Mouse (Mus musculus) thymus, postnatal 36 days (tissue): ENCODE measurements around the gene Fam53b.
A peak's percentile ranks its signal among the peaks of the same experiment; 100 is the strongest.

ENCODE experiments used
- DNase-seq, 2 experiments: peaks; one replicate each; pipeline ENCODE4 v3.0.0; 2022; ENCODE audit warnings: mixed read lengths in 2 of 2

The Fam53b gene

DNA sequence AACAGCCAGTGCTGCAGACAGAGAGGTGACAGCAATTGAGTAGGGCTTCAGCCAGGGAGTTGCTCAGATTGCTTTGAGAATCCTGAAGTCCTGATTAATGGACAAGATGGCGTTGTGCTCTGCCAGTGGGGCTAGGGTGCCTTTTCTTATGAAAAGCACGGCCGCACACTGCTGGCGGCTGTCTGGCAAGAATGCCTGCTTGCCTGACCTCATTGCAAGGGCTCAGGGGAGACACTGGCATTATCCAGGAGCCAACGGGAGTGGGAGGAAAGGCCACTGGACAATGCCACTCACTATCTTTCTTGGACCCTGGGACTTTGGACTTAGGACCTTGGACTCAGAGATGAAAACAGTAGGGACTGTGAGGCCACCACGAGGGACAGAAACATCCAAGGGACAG lies 80.2 kb downstream of the Fam53b start:
- no peak for DNase-seq

DNA sequence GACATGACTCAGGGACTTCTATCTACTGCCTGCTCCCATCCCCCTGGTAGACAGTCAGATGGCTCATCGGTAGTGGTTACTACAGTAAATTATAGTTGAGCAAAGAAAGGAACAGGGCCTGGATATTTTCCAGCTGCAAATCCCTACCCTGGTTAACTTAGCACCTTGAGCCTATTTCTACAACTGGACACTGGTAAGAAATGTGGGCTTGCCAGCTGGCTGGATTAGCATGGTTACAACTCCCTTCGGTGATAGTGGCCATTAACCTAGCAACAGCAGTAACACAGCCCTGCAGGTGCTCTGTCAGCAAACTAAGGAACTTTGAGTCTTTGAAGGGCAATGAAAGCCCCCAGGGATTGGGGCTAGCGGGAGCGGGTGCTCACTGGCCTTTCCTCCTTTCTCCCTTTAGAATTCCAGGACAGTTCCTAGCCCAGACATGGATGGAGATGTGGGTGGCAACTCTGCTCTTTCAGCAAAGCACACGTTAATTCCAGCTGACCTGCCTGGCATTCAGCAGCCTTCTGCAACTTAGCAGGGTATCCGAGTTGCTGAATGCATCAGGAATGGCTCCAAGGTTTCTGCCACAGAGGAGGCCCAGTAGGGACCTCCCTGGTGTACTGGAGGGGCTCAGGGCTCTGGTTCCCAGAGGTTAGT lies 81.4 kb downstream of the Fam53b start:
- no peak for DNase-seq

DNA sequence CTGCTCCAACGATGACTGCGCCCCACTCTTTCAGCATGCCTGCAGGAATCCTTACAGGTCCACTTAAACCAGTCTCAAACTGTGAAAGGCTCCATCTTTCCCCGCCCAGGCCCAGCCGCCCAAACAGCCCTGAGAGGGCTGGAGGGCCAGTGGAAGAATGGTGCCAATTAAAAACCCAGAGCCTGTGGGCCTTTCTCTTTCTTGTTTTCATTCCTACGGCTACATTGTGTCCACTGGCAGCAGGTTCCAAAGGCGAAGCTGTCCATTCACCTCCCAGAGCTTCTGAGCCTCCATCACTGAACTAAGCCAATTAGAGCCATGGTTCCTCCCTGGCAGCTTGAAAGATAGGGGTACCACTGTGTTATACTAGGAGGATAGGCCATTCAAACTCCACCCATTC lies 82.1 kb downstream of the Fam53b start:
- no peak for DNase-seq

DNA sequence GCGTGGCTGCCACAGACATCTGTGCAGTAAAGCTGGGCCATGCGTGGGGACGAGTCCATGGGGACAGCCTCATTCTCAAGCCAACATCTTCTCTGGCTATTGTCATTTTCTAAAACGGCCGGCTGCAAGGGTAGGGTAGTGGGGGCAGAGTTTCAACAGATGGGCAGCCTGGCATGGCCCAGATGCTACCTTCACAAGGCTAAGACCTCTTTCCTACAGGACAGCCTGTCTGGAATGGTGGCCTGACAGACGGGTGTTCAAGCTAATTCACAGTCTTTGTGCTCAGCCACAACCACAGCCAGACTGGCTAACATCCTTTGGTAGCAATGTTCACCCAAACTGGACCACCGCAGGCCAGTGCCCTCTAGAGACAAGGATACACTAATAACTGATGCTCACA lies 83.2 kb downstream of the Fam53b start:
- DNase-seq, result no peak

DNA sequence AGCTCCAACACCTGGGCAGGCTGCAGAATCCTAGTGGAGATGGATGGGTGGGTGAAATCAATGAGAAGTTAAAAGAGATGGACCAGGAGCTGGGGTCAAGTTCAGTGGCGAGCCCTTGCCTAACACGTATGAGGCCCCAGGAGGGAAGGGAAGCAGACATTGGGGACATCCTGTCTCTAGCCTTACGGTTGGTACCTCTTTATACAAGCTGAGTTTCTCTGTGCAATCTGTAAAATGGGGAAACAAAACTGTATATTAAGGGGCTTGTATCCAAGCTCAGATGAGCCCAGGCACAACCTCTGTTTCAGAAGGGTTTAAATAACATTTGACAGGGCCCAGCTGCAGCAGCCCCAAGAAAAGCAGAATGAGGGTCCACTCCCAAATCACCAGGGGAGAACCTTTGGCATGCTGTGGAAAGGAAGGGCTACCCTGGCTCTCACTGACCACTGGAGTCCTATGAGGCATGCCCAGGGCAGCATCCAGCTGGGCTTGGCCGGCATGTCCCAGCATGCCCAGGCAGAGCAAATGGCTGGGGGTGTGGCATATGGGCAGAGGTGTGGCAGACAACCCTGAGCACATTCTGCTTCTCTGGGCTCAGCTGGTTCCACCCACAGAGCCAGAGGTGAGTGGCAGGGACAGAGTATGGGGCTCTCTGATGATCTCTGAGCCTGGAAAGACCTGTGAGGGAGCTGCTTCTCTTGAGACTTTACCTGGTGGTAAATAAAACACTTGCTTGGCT lies 84.4 kb downstream of the Fam53b start:
- DNase-seq, result no peak

DNA sequence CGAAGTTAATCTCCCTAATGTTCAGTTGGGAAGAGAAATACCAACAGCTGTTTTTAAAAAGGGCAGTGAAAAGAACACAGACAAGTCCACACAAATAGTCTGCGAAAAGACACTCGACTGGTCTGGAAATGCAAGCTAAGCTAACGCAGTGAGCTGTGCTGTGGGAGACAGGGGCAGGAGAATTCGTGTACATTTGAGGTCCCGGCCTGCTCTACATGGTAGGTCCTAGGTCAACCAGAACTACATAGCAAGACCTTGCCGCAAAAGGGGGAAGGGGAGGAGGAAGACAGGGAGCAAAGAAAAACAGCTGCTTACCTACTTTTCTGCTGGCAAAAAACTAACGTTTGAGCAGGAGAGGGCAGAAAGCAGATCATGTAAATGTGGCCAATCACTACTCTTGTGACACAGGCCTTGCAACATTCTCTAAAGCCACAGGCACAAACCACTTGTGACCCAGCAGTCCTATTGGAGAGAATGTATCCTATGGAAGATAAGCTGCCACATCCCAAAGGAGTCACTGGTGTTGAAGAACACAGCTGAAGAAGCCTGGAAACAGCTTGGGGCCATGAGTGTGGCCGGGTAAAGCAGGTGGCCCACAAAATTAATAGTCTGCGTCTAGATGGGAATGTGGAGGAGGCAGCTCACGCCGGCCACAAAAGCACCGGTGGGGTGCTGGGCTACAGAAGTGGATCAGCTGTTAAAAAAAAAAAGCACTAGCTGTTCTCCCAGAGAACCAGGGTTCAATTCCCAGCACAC lies 87.4 kb downstream of the Fam53b start:
- no peak for DNase-seq

DNA sequence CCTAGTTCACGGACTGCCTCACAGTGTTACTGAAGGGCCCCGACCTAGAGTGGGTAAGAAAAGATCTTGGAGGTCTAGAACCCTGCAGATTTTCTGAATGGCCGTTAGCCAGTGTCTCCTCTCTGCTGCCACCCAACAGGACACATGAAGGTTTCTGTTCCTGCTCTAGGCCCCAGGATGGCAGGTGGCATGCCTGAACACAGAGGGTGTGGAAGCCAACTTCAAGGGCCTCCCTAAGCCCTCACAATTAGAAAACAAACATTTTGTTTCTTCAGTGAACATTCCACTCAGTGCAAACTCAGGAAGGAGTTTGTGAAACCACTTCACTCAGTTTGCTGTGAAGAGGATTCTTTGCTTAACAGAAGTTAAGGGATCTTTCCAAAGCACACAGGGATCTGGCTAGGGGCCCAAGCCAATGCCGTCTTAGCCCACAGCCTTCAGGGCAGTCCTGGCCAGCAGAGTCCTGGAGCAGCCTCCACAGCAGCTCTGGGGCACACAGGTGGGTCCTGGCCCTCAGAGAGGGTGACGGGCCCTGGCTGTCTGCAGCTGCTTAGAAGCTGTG lies 89.1 kb downstream of the Fam53b start:
- DNase-seq, result no peak

DNA sequence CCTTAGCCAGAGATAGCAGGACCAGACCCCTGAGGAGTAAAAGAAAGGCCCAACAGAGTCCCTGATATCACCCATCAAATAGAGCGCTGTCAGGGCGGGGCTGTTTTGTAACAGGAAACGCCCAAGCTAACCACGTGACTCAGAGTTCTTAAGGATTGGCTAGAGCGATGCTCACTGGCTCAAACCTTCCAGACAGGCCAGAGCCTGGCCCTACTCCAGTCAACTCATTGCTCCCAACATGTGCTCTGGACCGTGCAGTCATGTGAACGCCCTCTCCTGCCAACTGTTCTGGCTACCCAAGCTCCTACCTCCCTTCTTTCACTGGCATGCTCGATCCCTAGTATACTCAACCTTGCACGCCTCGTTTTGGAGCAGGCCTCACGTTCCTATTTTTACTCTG lies 89.8 kb downstream of the Fam53b start:
- no peak for DNase-seq

DNA sequence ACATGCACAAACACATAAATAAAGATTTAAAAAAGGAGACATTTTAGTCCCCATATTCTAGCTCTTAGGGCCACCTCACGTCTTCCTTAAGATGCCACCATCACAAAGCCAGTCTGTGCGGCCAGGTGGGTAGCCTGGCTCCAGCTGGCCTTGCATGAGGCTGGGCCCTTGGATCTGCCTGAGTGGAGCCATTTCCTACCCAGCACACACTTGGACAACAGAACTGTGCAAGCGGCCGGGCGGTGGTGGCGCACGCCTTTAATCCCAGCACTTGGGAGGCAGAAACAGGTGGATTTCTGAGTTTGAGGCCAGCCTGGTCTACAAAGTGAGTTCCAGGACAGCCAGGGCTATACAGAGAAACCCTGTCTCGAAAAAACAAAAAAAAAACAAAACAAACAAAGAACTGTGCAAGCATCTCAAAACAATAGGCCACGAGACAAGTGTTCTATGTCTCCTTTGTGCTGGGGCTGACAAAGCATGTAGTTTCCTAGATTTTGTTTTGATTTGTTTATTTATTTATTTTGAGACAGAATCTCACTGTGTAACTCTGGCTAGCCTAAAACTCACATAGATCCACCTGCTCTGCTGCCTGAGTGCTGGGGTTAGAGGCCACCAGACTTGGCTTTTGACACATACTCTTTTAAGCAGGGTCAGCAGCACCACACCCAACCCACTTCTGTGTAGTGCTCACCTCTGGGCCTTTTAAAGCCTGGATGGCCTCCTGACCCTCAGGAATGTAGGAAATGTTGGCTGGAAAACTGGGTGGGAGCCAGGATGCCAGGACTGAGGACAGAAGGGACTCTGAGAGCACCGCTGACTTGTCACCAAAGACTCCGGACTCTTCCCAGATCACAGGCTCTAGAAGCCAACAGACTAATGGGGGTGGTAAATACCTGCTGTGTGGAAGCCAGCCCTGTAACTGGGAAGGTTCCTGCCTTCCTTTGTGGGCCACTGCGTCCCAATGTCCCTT lies 91.0 kb downstream of the Fam53b start:
- no peak for DNase-seq

DNA sequence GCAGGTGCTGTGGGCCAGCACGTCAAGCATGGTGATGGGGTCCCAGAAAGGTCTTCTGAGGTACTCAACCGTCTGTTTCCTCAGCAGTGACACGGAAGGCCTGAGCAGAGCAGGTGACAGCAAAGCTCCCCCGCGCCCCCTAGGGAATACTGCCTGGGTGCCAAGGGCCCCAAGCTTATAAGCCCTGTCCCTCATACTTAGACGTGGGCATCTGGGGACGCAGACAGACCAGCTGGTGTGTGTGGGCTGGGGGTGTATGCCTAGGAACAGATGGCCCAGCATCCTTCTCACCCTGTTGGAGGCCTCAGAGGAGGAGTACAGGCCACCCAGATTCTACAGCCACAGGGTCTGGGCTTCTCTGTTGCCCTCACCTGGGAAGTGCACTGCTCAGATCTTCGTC lies 93.1 kb downstream of the Fam53b start:
- DNase-seq, result no peak

DNA sequence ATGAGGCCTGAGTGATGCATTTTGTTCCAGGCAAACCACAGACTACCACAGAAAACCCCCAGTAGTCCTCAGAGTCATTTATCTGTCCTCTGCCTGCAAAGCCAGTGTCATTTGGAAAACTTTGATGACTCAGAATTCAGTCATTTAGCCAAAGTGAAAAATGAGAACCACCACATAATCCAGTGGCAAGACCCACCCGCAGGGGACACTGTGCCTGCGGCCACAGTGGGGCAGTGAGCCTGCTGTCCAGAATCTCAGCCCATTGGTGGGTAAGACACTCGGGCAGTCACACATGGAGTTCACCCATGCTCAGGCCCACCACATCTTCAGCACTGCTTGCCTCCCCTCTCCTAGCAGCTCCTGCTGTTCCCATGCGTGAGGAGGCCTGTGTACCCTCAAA lies 94.1 kb downstream of the Fam53b start:
- no peak for DNase-seq

DNA sequence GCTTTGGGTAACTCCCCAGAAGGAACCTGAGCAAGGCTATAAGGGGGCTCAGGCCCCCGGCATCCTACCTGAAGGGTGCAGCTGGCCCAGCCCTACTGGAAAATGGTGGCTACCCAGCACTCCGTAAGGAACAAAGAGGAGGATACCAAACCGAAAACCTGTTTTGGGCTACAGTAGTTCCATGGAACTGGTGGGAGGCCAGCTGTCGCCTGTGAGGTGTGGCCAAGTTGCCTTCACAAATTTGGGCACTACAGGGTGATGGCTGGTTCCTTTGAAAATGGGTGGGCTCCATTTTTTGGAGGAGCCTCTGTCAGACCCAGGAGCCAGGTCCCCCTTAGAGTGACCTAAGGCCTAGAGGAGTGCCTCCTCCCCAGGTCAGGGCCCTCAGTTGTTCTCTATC lies 98.4 kb downstream of the Fam53b start:
- no peak for DNase-seq

DNA sequence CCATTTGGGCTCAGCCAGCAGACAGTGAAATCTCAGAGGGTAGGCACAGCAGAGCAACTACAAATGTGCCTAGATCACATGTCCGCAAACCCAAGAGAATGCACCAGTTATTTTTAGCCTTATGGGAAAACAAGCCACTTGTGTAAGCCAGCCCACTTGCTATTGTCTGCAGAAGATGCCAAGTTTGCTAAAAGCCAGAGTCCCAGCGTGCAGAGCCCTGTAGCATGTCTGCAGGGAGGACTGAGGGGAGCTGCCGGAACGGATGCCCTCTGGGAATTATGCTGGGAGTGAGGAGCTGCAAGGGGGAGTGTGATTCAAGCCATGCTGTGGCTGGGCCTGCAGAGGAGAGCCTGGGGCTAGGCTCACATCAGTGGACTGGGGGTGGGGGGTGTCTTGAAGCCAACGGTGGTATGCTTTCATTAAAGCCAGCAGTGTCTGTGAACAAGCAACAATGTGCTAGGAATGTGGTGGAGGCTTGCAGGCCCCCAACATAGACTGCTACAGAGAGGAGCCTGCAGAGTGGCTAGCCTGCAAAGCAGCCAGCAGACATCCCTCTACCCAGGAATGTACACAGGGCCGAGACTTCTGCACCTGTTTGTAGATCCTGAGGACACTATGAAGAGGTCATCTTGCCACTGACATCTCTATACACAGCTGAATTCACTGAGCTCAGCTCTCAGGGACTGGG lies 99.3 kb downstream of the Fam53b start:
- DNase-seq, result no peak

DNA sequence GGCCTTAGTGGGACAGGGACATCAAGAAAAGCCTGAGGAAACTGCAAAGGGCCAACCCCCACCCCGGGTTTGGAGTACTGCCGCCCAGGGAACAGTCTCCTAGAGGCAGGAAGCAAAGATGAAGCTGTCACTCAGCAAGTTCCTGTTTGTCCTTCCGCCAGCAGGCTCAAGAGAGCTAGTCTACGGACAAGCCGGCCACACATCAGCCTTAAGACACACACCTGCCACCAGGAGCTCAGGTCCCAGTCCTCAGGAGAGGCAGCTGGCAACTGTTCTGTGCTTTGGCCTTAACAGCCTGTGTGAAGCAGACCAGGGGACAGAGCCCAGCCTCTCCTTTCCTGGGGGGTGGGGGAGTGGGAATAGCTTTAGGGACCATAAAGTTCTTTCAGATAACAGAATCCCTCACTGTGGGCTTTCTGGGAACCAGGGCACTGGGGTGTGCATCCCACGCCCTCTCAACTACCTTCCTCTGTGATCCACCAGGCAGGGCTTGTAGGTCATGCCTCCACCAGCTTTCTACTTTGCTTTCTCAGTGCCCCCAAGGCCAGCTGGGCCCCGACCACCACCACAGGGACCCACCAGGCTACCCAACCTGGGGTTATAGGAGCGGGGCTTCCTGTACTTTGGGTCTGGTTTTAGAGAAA lies 100.1 kb downstream of the Fam53b start:
- DNase-seq, result no peak

DNA sequence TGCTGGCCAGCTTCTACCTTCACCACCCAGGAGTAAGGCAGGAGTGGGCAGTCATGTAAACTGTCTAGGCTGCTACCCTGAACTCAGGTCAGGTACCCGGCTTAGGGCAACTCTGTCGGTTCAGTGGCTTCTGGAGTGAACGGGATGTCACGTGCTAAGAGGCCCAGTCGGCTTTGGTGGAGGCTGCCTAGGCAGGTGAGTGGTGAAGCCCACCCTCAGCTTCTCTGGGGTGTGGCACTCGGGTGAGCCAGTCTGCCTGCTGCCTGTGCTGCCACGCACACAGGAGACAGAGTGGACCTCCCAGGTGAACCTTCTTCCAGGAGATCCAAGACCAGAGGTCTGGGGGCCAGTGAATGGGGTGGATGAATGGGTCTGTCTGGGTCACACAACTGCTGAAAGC lies 100.7 kb downstream of the Fam53b start:
- no peak for DNase-seq

DNA sequence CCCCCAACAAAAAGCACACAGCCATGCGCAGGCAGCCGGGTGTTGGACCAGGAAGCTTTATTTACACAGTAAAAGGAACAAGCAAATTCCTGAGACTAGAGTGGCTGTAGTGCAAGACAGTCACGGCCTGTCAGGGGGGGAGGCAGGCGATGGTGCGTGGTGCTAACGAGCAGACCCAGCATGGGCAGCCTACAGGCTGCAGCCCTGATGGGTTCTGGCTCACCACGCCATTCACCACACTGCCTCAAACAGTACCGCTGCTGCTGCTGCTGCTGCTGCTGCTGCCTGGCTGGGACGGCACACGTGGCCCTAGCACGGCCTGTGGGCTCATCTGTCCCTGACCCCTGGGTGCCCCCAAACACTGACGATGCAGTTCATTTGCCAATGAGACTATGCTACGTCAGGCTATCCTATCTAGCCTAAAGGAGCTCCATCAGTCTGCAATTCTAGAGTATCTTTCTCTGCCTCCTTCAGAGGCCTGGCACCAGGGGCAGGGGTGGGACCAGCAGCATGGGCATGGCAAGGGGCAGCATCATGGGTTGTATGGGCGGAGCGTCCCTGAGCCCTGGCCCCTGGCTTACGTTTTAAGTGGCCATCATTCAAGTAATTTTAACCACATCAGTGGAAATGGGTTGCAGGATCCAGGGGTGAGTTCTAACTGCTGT lies 101.5 kb downstream of the Fam53b start:
- no peak for DNase-seq

DNA sequence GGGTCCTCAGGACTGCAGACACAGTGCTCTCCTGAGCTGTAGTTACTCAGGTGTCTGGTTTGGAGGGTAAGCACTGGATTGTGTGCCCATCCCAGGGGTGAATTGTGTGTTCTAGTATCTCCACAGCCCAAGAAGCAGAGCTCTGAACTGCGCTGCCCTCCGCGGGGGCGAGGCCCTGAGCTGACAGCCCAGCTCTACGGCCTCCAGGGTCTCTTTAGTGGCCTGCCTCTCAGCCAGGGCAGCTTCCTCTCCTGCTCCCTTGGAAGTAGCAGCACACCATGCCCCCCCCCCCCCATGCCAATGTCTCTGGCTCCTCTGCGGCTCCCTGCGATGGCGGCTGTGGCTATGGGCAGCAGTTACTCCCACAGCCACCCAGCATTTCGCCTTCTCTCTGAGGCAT lies 102.1 kb downstream of the Fam53b start:
- no peak for DNase-seq

DNA sequence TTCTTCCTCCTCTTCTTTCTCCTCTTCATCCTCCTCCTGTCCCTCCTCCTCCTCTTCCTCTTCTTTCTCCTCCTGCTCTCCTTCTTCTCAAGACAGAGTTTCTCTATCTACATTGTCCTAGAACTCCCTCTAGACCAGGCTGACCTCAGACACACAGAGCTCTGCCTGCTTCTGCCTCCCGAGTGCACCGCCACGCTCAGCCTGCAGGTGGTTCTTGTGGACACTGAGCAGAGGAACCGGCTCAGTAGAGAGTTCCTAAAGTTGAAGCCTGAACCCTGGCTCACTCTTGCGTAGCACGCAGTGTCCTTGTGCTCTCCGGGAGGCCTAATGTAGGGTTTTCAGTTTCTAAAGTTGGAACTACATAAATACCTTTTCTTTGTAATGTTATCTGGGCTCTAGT lies 108.6 kb downstream of the Fam53b start:
- peak in 1 of 2 experiments; percentile 39 for DNase-seq

DNA sequence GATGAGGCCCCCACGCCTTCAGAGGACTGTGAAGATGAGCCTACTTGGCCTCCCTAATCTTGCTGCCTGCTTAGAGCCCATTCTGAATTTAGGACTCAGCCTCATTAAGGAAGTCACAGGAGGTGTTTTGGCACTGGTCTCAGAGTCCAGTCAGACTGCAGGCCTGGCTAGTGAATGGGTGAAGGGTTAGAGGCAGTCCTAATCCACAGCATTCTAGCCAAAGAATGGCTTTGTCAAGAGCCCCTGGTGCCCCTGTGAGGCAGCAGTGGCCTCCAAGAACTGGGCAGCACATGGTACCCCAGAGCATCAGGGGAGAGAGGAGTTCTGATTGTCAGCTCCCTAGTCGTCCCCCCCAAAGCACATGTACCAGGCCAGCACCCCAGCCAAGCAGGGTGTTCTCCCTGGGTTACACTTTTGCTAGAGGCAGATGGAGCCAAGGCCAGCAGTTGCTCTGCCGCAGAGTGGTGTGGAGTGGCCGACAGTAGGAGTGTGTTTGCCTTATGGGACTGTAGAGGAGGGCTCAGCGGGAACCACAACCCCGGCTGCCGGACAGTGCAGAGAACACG lies 109.3 kb downstream of the Fam53b start:
- no peak for DNase-seq

DNA sequence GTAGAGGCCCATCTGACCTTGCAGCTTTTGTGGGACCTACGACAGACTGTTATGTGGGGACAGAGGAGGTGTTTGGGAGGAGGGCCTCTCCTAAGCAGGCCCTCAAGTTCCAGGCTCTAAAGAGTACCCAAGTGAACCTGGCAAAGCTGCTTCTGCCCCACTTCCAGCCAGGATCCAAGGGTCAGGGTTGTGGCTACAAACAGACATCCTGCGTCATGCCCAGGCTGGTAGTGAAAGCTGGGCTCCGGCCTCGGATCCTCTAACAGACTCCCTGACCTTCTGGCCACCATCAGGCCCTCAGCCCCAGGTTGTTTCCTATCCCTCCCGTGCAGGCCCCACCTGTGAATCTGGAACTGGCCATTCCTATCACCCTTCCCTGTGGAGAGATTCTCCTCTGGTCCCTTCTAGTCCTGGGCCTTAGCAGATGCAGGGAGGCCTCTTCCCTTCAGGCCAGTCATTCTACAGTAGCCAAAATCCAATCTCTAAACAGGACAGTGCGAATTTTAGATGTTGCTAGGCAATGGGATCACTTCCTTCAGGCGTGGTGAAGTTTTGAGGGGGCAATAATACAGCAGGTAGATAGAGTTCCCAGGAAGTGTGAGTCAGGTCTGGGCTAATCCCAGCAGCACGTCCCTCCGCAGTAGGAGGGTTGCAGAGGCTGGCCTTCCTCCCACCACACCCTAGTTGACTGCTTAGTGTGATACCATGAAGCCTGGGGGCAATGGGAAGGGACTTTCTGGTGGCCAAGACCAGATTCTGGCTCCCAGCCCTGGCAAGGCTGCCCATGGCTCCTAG lies 110.0 kb downstream of the Fam53b start:
- no peak for DNase-seq
